In the genomic region with DNA sequence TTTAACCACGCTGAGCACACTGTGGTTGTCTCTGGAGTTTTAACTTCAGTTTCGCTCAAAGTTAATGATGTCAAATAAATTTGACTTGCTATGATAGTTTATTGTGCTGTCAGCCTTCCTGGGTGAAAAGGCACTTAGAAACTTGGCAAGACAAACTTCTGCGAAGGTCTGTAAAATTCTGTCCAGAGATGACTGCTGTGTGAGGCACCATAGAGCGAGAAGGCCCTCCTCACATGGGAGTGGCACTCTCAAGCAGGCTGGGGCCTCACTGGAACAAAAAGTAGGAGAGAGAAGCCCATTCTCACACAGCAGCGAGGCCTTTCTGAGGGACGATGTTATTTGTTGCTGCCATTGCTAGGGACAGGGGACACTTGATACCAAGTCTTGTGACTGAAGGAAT, we compare ENCODE assay signal across 25 mouse cellular contexts. TPM values are rescaled to one million over a fixed set of nuclear protein-coding genes. Genes with fewer than 3 reads are reported as not detected.
"Had no signal": no experiment of that assay in that cellular context is flagged by ENCODE, and none has a peak within 500 bp of the region (broad histone marks: within the 10 kb centered on the region; RNA-seq: fewer than 3 reads in every experiment).

No protein-coding gene starts in this region.

- H3K36me3 ChIP-seq: hindbrain, embryonic 10.5 days; hindbrain, embryonic 12.5 days; intestine, embryonic 15.5 days; limb, embryonic 10.5 days; limb, embryonic 12.5 days; liver, embryonic 13.5 days; liver, embryonic 15.5 days had no signal

- H3K4me3 ChIP-seq: hindbrain, embryonic 10.5 days; hindbrain, embryonic 12.5 days; intestine, embryonic 15.5 days; left cerebral cortex, adult 2 months; limb, embryonic 10.5 days; limb, embryonic 12.5 days; liver, embryonic 13.5 days; liver, embryonic 15.5 days had no signal

- H3K4me2 ChIP-seq: heart, embryonic 11.5 days; hindbrain, embryonic 12.5 days; hindbrain, embryonic 14.5 days; intestine, embryonic 15.5 days; limb, embryonic 12.5 days; liver, embryonic 11.5 days; liver, embryonic 13.5 days; liver, embryonic 15.5 days had no signal

- DNase-seq: gastrocnemius, postnatal 14 days; heart, adult 18-20 months; heart, postnatal 10 days; heart, postnatal 4 days; kidney, adult 18-20 months; kidney, adult 8-10 months; kidney, postnatal 10 days; kidney, postnatal 25 days; kidney, postnatal 4 days; liver; liver, embryonic 13.5 days had no signal

- H3K9ac ChIP-seq: hindbrain, embryonic 12.5 days; hindbrain, embryonic 14.5 days; intestine, embryonic 15.5 days; limb, embryonic 12.5 days; liver, embryonic 13.5 days; liver, embryonic 15.5 days had no signal

- H3K9me3 ChIP-seq: hindbrain, embryonic 10.5 days; hindbrain, embryonic 12.5 days; intestine, embryonic 15.5 days; limb, embryonic 10.5 days; limb, embryonic 12.5 days; liver, embryonic 13.5 days; liver, embryonic 15.5 days had no signal

- ATAC-seq: hindbrain, embryonic 16.5 days; inflammation-experienced regulatory T-cells, adult 6 months; intestine, embryonic 15.5 days; intestine, postnatal 0 days had no signal

- H3K27ac ChIP-seq: hindbrain, embryonic 10.5 days; hindbrain, embryonic 12.5 days; hindbrain, embryonic 14.5 days; intestine, embryonic 15.5 days; left cerebral cortex, adult 2 months; limb, embryonic 10.5 days; limb, embryonic 12.5 days; liver, embryonic 13.5 days; liver, embryonic 15.5 days had no signal

- H3K27me3 ChIP-seq: hindbrain, embryonic 12.5 days; intestine, embryonic 15.5 days; limb, embryonic 12.5 days; liver, embryonic 13.5 days; liver, embryonic 15.5 days had no signal

RNA-seq across cellular contexts. Expression of a gene that starts 54.9 kb away (rescaled TPM):
- total RNA-seq: granulocyte monocyte progenitor cell, adult 5-6 weeks had no signal
- polyA plus RNA-seq: inflammation-experienced regulatory T-cells, adult 6 months had no signal

RNA-seq across cellular contexts. Expression of a gene that starts 58.0 kb away (rescaled TPM):
- total RNA-seq: granulocyte monocyte progenitor cell, adult 5-6 weeks had no signal
